Mouse (Mus musculus) intestine, embryonic 15.5 days (tissue): ENCODE data around the gene Hrh3. TPM values are rescaled to one million over a fixed set of nuclear protein-coding genes. Genes with fewer than 3 reads are reported as not detected.

Source experiments
- polyA plus RNA-seq: library from polyadenylated mRNA; unstranded; fragments of >200 nt; fragmentation: Nextera tagmentation; extraction: Ambion mirVana; gene quantifications from 2 replicates; pipeline ENCODE4 v1.2.1, GENCODE M21; 2015

Gene Hrh3
- polyA plus RNA-seq, 1 experiment from 2014 or later = 0.08 TPM

Other genes with a start within 250 kb of the Hrh3 start
- gene Taf4, start 127.8 kb downstream of the Hrh3 start, polyA plus RNA-seq = 3.0 and 3.1 TPM in 2 replicates
- 5.5 and 5.6 TPM in 2 replicates for gene Lsm14b, start 79.5 kb downstream of the Hrh3 start, polyA plus RNA-seq
- gene Psma7, start 62.1 kb downstream of the Hrh3 start, polyA plus RNA-seq = 584 and 619 TPM in 2 replicates
- gene Ss18l1, start 62.0 kb downstream of the Hrh3 start, polyA plus RNA-seq = 3.7 and 4.2 TPM in 2 replicates
- 24.9 and 28.2 TPM in 2 replicates for gene Mtg2, start 33.9 kb downstream of the Hrh3 start, polyA plus RNA-seq
- 29.6 and 32.8 TPM in 2 replicates for gene Osbpl2, start 14.8 kb upstream of the Hrh3 start, polyA plus RNA-seq
- 172 TPM in 2 replicates for gene Adrm1, start 67.0 kb upstream of the Hrh3 start, polyA plus RNA-seq
- gene Lama5, start 121.4 kb upstream of the Hrh3 start, polyA plus RNA-seq = 30.9 and 37.8 TPM in 2 replicates
- 577 and 672 TPM in 2 replicates for gene Rps21, start 152.9 kb upstream of the Hrh3 start, polyA plus RNA-seq
- 11.4 and 12.7 TPM in 2 replicates for gene Cables2, start 169.0 kb upstream of the Hrh3 start, polyA plus RNA-seq
- gene Rbbp8nl, start 185.4 kb upstream of the Hrh3 start, polyA plus RNA-seq = 2.8 and 3.8 TPM in 2 replicates
- gene Gata5, start 230.2 kb upstream of the Hrh3 start, polyA plus RNA-seq = 8.6 and 8.8 TPM in 2 replicates